Mouse (Mus musculus): ENCODE results near the gene Llph. TPM values are rescaled to one million over a fixed set of nuclear protein-coding genes. Genes with fewer than 3 reads are reported as not detected.

The Llph gene
- polyA plus RNA-seq (2014; fragmentation: Illumina TruSeq; extraction: RNeasy Lipid Tissue Mini Kit (QIAGEN cat#74804); ENCODE audit: low read depth, low replicate concordance): 15.4 TPM

GRCm38 (mm10) chr10:120226871-120227661, at the start of gene Llph:
Gene Llph (plus strand): TSS chr10:120227070.

DNA sequence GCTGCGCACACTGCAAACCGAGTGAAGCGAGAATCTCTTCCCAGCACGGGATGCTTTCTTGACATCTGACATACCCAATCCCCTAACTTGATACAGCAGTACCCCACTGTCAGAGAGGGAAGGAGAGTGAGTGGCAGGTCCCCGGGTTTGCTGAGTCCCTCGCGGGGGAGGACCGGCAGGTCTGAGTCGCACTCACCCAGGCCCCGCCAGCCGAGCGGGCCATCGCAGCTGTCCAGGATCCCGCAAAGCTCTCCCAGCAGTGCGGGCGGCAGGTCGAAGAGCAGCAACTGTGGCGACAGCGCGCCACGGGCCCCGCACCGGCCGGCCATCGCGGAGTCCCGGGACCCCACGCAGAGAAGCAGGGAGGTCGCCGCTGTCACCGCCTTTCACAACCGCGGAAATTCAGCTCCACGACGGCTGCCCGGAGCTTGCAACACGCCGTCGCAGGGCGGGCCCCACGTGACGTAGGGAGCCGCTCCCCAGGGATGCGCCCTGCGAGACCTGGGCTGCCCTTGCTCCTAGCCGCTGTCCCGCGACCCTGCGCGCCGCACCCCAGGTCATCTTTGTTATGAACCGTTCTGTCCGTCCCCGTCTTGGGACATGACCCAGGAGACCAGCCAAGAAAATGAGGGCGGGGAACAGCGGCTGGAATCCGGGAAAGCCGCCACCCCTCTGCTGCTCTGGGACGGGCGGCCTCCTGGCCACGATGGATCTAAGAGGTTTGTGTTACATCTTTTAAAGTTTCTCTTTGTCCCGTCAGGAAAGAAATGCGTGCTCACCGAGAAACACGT, 25.5 kb upstream of the Llph start, which contains the start of gene Tmbim4:
Gene Tmbim4 (plus strand): TSS at position 460 of the 791 bp plus-strand sequence.

GRCm38 (mm10) chr10:120201961-120202402, 24.9 kb upstream of the Llph start, which contains the start of gene Irak3:
Gene Irak3 (minus strand): TSS chr10:120202130.

Other genes starting within 250 kb of the Llph start
- gene Helb, start 114.1 kb upstream of the Llph start, polyA plus RNA-seq (2014; fragmentation: Illumina TruSeq; extraction: RNeasy Lipid Tissue Mini Kit (QIAGEN cat#74804); ENCODE audit: low read depth, low replicate concordance): 8.9 TPM
- 561 TPM for gene Tmbim4, start 25.5 kb upstream of the Llph start, polyA plus RNA-seq (2014; fragmentation: Illumina TruSeq; extraction: RNeasy Lipid Tissue Mini Kit (QIAGEN cat#74804); ENCODE audit: low read depth, low replicate concordance)
- 3.0 TPM for gene Irak3, start 24.9 kb upstream of the Llph start, polyA plus RNA-seq (2014; fragmentation: Illumina TruSeq; extraction: RNeasy Lipid Tissue Mini Kit (QIAGEN cat#74804); ENCODE audit: low read depth, low replicate concordance)
- 0.24 TPM for gene Hmga2, start 249.4 kb downstream of the Llph start, polyA plus RNA-seq (2014; fragmentation: Illumina TruSeq; extraction: RNeasy Lipid Tissue Mini Kit (QIAGEN cat#74804); ENCODE audit: low read depth, low replicate concordance)